ENCODE assay signal across 9 mouse cellular contexts in the genomic region with DNA sequence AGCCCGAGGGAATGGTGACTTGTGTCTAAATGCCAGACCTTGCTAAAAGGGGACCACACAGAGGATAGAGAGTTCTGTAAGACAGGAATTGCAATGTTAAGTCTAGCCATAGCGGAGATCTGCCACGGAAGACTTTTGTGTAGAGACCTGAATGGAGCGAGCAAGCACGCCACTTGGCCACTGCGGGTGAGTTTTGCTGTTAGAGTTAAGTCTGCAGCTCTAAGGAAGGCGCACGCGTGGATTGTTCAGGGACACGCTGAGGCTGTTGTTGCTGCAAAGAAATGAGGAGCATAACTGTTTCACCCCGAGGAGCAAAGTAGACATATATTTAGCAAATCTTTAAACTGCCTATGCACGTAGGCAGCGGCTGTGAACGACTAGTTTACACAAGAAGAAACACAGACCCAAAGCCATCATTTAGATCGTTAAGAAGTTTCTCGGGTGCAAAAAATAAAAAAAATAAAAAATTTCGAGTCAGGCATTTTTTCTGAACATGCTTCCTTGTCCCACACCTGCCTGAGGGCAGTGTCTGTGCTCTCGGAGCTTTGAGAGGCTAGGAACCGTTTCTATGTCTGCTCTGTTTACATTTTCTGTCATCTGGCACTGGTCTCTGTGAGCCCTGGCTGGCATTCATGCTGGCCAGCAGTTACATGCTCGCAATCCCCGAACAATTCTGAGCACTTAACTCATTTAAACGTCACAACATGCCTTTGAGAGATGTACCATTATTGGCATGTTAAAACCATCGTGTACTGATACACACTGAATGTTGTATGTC. TPM values are rescaled to one million over a fixed set of nuclear protein-coding genes. Genes with fewer than 3 reads are reported as not detected.
A peak's percentile ranks its signal among the peaks of the same experiment; 100 is the strongest.
DNase-seq lines count a peak whose midpoint lies in the region; ATAC-seq and TF ChIP-seq lines count a peak whose summit lies in the region.
"Had no signal": no experiment of that assay in that cellular context is flagged by ENCODE, and none has a peak within 500 bp of the region (broad histone marks: within the 10 kb centered on the region; RNA-seq: fewer than 3 reads in every experiment).

No protein-coding gene starts in this region.

- no peak for TF ChIP-seq POLR2A in kidney, adult 2 months (IDR thresholded peaks at IDR 0.05; ENCODE audit: low read depth, low read length)
- no peak for TF ChIP-seq POLR2A in brain, embryonic 14.5 days (IDR thresholded peaks at IDR 0.05; ENCODE audit: borderline replicate concordance, extremely low read depth, insufficient read depth, insufficient read length, poor library complexity, severe bottlenecking)

- H3K27ac ChIP-seq in kidney, adult 2 months (ENCODE audit: insufficient read depth, low read depth, low read length) = no peak overlapping the region
- H3K27ac ChIP-seq in embryonic facial prominence, embryonic 15.5 days (replicated peaks) = 0 out of 2 replicates have a peak overlapping the region, but pooled peaks have one; percentile 34
- H3K27ac ChIP-seq in limb, embryonic 15.5 days = no peak overlapping the region
- H3K27ac ChIP-seq: heart, embryonic 15.5 days had no signal

- H3K4me2 ChIP-seq in embryonic facial prominence, embryonic 15.5 days (replicated peaks) = peak overlapping the region; percentile 31
- H3K4me2 ChIP-seq in limb, embryonic 15.5 days = peak overlapping the region; percentile 15
- H3K4me2 ChIP-seq: heart, embryonic 15.5 days had no signal

- peak overlapping the region; percentile 29; the same call in 1 of the 2 replicates for H3K4me3 ChIP-seq in kidney, adult 2 months (ENCODE audit: insufficient read depth, low read depth, low read length)
- H3K4me3 ChIP-seq in embryonic facial prominence, embryonic 15.5 days (replicated peaks) = 0 out of 2 replicates have a peak overlapping the region, but pooled peaks have one; percentile 5
- no peak overlapping the region for H3K4me3 ChIP-seq in limb, embryonic 15.5 days
- H3K4me3 ChIP-seq: heart, embryonic 15.5 days had no signal

- DNase-seq in kidney, adult 2 months = peak; percentile 14
- no peak for DNase-seq in kidney, postnatal 25 days
- peak; percentile 39 for DNase-seq in brain, embryonic 14.5 days (ENCODE audit: low read depth)
- DNase-seq in adrenal gland, postnatal 14 days = no peak
- DNase-seq in gastrocnemius, postnatal 4 days (ENCODE audit: low spot score in 2 of 2) = no peak

- no peak for TF ChIP-seq CTCF in kidney, adult 2 months (conservative IDR thresholded peaks at IDR 0.05; ENCODE audit: insufficient read depth, insufficient read length, low read depth, low read length)
- TF ChIP-seq CTCF in brain, embryonic 14.5 days (IDR thresholded peaks at IDR 0.05; ENCODE audit: borderline replicate concordance, extremely low read depth, insufficient read depth, insufficient read length) = no peak

- no peak for ATAC-seq in embryonic facial prominence, embryonic 15.5 days (ENCODE audit: insufficient number of reproducible peaks, low FRiP score, low TSS enrichment, low read depth)
- no peak for ATAC-seq in limb, embryonic 15.5 days (ENCODE audit: insufficient number of reproducible peaks, low FRiP score, low TSS enrichment, low read depth)
- ATAC-seq in granulocyte monocyte progenitor cell, adult 5-6 weeks (replicated peaks; ENCODE audit: poor library complexity, severe bottlenecking) = no peak

- no peaks in the 10 kb centered on the region for H3K36me3 ChIP-seq in kidney, adult 2 months (ENCODE audit: control insufficient read depth, insufficient read depth, low read length)
- no peaks in the 10 kb centered on the region for H3K36me3 ChIP-seq in embryonic facial prominence, embryonic 15.5 days
- H3K36me3 ChIP-seq in limb, embryonic 15.5 days = no peaks in the 10 kb centered on the region
- H3K36me3 ChIP-seq: heart, embryonic 15.5 days had no signal

- 40% methylated on average over 23 of the region's 23 CpGs for WGBS in kidney, adult 2 months
- 40% methylated on average over 23 of the region's 23 CpGs for WGBS in embryonic facial prominence, embryonic 15.5 days
- WGBS in limb, embryonic 15.5 days = 51% methylated on average over 23 of the region's 23 CpGs

- H3K9ac ChIP-seq in embryonic facial prominence, embryonic 15.5 days = no peak overlapping the region
- no peak overlapping the region for H3K9ac ChIP-seq in limb, embryonic 15.5 days
- H3K9ac ChIP-seq: heart, embryonic 15.5 days had no signal

- no peaks in the 10 kb centered on the region for H3K9me3 ChIP-seq in embryonic facial prominence, embryonic 15.5 days (replicated peaks)
- H3K9me3 ChIP-seq in limb, embryonic 15.5 days = no peaks in the 10 kb centered on the region
- H3K9me3 ChIP-seq: heart, embryonic 15.5 days had no signal

- no peaks in the 10 kb centered on the region for H3K27me3 ChIP-seq in kidney, adult 2 months (replicated peaks; ENCODE audit: control insufficient read depth, insufficient read depth, low read length)
- no peaks in the 10 kb centered on the region for H3K27me3 ChIP-seq in embryonic facial prominence, embryonic 15.5 days
- H3K27me3 ChIP-seq in limb, embryonic 15.5 days = no peaks in the 10 kb centered on the region
- H3K27me3 ChIP-seq: heart, embryonic 15.5 days had no signal

- H3K4me1 ChIP-seq in kidney, adult 2 months (ENCODE audit: control insufficient read depth, insufficient read depth, low read length) = no peaks in the 10 kb centered on the region
- peaks cover 8% of the 10 kb centered on the region; the same call in 1 of the 2 replicates for H3K4me1 ChIP-seq in embryonic facial prominence, embryonic 15.5 days
- H3K4me1 ChIP-seq in limb, embryonic 15.5 days = no peaks in the 10 kb centered on the region
- H3K4me1 ChIP-seq: heart, embryonic 15.5 days had no signal

RNA-seq across cellular contexts. Expression of gene Gsk3b, which starts 40.8 kb away (rescaled TPM):
- 10.1 and 12.0 TPM in 2 replicates for polyA plus RNA-seq in kidney, adult 2 months (2012; rRNA removed)
- 38.4 and 72.8 TPM in 2 replicates for polyA plus RNA-seq in brain, embryonic 14.5 days (2012; rRNA removed)
- 56.8 and 59.9 TPM in 2 replicates for polyA plus RNA-seq in embryonic facial prominence, embryonic 15.5 days (2015; fragmentation: Nextera tagmentation; extraction: Ambion mirVana)
- 52.0 and 55.3 TPM in 2 replicates for polyA plus RNA-seq in limb, embryonic 15.5 days (2015; fragmentation: Nextera tagmentation; extraction: Ambion mirVana)
- 46.8 and 50.9 TPM in 2 replicates for total RNA-seq in granulocyte monocyte progenitor cell, adult 5-6 weeks (2014; fragmentation: Nextera tagmentation)
- 20.0 and 25.5 TPM in 2 replicates for total RNA-seq in granulocyte monocyte progenitor cell, adult 5-6 weeks (2017)
- 62.3 and 64.9 TPM in 2 replicates for total RNA-seq in adrenal gland, postnatal 14 days (2021)
- total RNA-seq in gastrocnemius, postnatal 4 days (2021) = 10 to 100 TPM; 65.9 to 72.9 TPM

Comparison
In these comparisons a context has a peak if more than half of its experiments do, and no peak if none do; other contexts are left out.
1. DNase-seq: peak in kidney, adult 2 months (single experiment) and brain, embryonic 14.5 days (single experiment); none in kidney, postnatal 25 days (0 of 2), adrenal gland, postnatal 14 days (single experiment) and gastrocnemius, postnatal 4 days (0 of 2).